Mouse (Mus musculus): Measurements from ENCODE around the gene Sec22c.
A peak's percentile ranks its signal among the peaks of the same experiment; 100 is the strongest.

The Sec22c gene

DNA sequence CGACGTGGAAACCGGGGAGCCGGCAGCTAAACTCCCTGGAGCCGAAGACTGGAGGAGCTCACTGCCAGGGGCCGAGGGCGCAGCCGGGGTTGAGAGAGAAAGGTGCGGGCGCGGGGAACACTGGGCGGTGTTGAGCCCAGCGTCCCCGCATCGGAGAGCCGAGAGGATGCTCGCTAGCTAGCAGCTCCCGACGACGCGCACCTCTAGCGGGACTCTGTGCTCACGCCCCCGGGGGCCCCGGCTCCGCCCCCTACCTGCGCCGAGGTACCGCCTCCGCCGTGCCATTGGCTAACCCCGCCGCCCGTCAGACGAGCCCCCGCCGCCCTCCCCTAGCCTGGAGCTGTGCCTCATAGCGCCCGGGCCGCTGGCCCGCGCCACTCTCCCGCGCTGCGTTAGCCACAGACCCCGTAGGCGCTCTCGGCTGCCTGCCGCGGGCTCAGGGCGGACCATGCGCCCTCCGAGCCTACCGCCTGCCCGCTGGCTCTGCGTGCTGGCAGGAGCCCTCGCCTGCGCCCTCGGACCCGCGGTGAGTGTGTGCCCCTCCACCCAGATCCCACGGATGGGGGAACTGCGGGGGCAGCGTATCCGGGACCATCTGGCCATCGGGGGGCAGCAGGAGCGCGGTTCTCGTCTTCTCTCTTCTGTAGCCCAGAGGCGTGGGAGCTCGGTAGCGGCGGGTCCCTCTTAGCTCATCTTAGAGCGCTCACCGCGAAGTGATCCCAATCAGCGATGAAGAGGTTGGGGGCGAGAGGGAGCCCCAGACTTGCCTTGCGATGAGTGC lies 62.7 kb downstream of the Sec22c start, which contains the start of gene Vipr1:
Vipr1 (plus strand) TSS at position 316 of the 781 bp plus-strand sequence.
- peak; percentile 48 for DNase-seq

GRCm38 (mm10) chr9:121642001-121642400 lies 63.3 kb downstream of the Sec22c start, which contains the start of gene Lyzl4:
Gene Lyzl4 (minus strand): TSS chr9:121642096.
- peak; percentile 62 for DNase-seq

DNA sequence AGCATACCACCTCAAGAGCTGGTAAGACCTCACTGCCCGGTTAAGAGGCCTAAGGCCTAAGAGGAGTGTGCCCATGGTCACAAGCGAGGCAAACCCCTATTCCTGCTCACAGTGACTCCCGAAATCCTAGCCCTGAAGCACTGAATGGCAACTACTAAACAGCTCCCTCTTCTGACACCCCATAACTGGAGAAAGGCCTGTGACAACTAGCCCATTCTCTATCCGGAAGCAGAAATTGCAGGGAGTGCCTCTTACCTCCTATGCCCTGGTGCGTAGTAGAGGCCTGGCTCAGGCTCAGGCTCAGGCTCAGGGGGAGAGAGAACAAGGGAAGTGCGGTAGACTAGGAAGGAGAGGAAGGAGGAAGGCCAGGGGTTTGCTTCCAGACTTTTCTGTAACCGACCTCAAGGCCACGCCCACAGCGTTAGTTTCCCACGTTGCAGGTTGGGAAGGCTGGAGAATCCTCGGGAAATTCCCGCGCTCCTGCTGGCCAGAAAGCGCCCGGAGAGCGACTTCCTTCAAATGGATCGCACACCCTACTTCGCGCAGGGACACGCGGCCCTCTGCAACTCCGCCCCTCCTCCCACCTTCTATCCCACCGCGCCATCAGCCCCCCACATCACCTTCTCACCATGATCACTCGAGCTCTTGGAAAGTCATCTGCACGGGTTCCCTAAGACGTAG lies 63.9 kb downstream of the Sec22c start:
- peak; percentile 7 for DNase-seq

DNA sequence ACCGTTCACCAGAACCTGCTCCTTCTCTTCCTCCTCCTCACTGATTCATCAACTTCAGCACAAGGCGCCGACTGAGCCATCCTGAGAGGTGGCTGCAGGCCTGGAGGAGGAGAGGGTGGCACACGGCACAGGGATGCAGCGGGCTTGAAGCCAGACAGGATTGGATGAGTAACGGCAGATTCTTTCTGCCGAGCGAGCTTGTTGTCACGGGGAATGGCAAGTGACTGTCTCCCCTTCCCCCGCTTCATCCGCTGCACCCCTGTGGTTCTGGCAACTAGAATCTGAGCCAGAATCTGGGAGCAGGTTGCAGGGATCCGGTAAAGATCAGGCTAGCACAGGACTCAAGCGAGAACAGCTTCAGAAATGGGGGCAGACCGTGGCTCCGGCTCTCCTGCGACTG lies 65.5 kb downstream of the Sec22c start:
- DNase-seq: no peak

DNA sequence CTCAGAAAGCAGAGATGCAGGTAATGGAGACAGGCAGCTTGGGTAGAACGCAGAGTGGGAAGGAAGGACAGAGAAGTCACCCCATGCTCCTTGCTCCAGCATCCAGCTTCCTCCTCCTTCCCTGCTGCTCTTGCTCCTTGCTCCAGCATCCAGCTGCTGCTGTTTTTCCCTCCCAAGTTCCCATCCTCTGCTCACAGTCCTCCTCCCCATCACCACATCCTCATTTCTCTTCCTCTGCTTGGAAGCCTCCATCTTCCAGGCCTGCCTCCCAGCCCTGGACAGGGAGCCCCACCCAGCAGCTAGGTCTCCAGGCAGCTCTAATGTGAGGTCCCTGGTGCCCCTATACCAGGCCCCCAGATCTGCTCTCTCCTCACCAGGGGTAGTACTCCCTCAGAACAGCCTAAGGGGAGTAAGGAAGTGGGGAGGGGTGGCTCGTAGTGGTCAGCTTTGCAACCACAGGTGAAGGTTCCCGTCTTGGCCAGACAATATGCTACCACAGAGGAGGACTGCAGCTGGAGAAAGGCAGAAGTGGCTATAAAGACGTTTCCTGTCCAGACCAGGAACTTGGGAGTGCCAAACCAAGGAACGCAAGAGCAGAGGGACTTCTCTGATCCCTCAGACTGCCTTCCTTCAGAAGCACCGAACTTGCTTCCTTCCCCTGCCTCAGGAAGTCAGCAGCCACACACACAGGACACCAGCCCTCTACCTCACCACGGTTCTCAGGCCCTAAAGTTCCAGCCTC lies 69.3 kb downstream of the Sec22c start:
- DNase-seq: no peak

GRCm38 (mm10) chr9:121633306-121633705 lies 72.0 kb downstream of the Sec22c start:
- no peak for DNase-seq

- DNase-seq: no peak
Observed at GRCm38 (mm10) chr9:121632891-121633290, 72.4 kb downstream of the Sec22c start.

DNA sequence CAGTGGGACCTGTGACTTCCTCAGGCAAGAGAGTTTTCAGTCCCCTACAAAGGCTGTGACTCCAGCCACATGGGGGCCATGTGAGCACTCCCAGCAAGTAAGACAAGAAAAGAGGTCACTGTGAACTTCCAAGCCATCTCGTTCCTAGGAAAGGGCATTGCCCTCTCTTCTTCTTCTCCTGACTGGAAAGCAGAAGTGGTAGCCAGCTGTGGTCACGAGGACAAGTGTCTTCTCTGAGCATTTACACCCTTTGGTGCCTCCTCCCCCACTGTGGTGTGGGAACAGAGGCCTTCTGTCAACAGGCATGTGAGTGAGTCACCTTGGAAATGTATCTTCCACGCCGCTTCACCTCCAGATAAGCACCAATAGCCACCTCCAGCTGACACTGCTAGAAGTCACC lies 73.3 kb downstream of the Sec22c start:
- DNase-seq: no peak

- DNase-seq: no peak
Observed at GRCm38 (mm10) chr9:121630627-121631026, 74.7 kb downstream of the Sec22c start.
